Mouse (Mus musculus): ENCODE measurements at regions not wholly inside any gene's neighbourhood (a gene's known extent, or its start where the extent isn't known, plus 50 kb on each side); places are given as distances from the start of the nearest gene placed in this dataset.
A peak's percentile ranks its signal among the peaks of the same experiment; 100 is the strongest.
"Not testable (repeated sequence)": the region's sequence is repeated elsewhere in the genome, so short reads cannot be mapped to it uniquely, and the experiment has no call there.

DNA sequence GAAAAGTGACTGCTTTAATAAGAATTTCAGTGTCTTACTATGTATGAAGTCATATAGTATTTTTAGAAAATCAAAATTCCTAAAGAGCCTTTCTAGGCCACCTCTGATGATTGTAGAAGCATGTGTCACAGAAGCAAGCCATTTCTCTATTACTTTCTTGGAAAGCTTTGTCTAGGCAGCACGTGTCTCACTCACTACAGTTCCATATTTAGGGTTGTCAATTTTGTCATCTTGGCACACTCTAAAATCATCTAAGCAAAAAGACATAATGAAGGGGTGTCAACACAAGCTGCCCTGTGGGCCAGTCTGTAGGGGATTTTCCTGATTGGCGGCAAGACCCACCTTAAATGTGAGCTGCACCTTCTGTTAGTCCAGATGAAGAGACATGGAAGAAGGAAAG is 723.1 kb upstream of the Brinp1 start:
- intact Hi-C loops (cut with DNase I), result no loop called here
- no peak for DNase-seq (ENCODE audit: low spot score in 2 of 2)

DNA sequence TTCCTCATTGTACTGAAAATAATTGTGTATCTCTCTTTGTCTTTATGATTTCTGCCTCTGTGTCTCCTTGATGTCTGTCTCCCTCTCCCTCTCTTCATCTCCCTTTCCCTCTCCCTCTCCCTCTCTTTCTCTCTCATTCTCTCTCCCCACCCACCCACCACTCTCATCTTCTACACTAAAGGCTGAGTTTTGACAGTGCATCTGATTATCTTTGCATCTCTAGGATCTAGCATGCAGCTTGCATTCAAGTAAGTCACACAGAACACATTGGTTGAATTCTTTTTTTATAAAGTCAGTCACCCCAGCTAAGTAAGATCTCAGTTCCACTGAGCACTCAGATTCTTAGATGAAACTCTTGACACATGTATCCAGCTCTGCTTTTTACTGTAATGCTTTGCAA is 719.3 kb upstream of the Brinp1 start:
- DNase-seq (ENCODE audit: low spot score in 2 of 2), result no peak
- intact Hi-C loops (cut with DNase I), result no loop called here

DNA sequence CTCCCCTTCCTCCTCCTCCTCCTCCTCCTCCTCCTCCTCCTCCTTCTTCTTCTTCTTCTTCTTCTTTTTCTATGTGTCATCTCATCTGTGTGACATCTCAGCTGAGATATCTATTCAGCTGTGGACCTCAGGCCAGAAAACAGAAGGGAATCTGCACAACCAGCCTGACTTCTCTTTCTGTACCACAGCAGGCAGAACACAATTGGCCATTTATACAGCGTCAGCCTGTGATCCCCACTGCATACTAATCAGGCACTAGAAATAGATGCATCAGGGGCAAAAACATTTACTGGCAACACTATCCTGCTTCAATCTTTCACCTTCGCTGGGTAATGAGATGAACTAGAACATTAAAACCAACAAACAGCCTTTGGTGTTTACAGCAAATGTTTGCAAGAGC is 674.7 kb upstream of the Brinp1 start:
- no peak for DNase-seq (ENCODE audit: low spot score in 2 of 2)
- intact Hi-C loops (cut with DNase I), result no loop called here

DNA sequence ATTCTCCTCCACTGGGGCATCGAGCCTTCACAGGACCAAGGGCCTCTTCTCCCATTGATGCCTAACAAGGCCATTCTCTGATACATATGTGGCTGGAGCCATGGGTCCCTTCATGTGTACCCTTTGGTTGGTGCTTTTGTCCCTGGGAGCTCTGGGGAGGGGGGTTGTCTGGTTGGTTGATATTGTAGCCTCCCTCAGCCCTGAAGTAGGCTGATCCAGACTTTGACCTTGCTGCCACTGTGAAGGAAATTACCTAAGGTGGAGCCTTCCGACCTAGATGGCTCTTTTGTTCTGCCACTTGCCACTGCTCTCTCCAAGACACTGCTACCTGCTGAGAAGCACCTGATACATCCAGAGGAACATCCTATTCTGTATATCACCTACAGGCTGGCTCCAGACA is 672.2 kb upstream of the Brinp1 start:
- intact Hi-C loops (cut with DNase I); DNase-seq (ENCODE audit: low spot score in 2 of 2): not testable (repeated sequence)

DNA sequence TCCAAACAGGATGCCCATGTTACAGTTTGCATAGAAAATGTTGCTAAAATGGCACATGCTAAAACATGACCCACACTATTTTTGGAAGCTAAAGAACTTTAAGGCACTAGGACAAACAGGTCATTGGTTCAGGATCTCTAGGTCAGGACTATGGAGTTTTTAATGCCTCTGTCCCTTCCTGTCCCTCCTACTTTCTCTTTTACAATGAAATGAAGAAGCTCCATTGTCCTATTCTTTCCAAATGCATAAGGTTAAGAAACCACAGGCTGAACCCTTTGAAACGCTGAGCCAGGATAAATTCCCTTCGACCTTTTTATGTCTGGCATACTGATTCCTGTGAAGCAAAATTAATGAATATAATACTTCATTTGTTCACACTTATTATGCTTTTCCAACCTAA is 671.6 kb upstream of the Brinp1 start:
- no peak for DNase-seq (ENCODE audit: low spot score in 2 of 2)
- intact Hi-C loops (cut with DNase I), result no loop called here

DNA sequence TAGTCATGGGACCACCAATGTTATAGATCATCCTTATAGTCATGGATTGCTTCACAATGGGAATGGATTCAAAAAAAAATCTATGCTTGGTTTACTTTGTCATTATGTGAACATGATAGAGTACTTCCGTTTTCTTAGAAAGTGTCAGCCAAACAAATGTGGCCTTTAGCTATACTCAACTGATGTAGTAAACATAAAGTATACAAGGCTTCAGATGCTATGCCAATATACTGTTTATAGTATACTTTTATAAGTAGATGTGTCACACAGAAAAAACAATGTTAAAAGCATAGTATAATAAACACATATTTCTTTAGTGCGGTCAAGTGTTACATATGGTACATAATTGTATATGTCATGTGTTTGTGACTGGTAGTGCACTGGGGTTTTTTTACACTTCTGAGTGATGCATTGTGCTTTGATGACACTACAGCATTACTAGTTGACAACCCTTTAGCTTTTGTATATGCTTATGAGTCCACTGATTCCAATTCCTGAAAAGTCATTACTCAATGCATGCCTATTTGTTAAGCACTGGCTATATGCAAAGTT is 666.9 kb upstream of the Brinp1 start:
- DNase-seq (ENCODE audit: low spot score in 2 of 2), result no peak
- intact Hi-C loops (cut with DNase I), result no loop called here

DNA sequence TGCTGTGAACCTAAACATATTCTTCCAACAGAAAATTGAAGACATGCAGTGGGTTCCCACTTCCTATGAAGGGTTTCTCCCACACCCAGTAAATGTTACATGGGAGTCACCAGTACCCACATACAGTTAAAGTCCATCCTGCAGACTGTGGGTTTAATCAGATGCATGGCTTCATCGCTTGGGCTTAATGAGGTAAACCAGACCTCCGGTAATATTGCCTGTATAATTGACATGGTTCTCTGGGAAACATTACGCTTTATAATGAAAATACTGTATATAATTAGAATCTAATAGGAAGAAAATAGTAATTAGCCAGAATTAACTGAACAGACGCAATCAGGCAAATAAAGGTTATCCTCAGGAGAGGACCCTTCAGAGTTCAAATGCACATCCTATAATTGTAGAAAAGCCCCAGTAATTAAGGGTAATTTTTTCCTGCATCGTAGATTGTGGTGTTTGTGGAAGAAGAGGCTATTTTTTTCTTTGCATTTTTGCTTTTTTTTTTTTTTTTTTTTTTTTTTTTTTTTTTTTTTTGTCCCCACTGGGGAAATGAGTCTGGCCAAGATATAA is 664.0 kb upstream of the Brinp1 start:
- DNase-seq (ENCODE audit: low spot score in 2 of 2), result no peak
- intact Hi-C loops (cut with DNase I), result no loop called here

DNA sequence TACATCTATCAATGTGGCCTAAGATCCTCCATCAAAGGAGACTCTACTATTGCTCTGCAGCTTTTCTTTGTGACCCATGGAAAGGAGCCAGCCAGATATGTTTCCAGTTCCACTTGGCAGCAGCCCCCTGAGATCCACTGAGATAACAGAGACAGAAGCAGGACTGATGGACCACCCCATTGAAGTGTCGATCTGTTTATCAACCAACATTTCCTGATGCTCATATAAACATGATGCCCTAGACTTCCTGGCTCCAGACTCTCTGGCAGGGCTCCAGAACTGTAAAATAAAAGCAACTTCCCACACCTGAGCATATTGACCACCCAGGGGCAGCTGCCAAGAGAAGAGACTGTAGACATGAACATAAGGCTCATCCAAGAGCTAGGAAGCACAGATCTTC is 660.7 kb upstream of the Brinp1 start:
- no peak for DNase-seq (ENCODE audit: low spot score in 2 of 2)
- intact Hi-C loops (cut with DNase I), result no loop called here

DNA sequence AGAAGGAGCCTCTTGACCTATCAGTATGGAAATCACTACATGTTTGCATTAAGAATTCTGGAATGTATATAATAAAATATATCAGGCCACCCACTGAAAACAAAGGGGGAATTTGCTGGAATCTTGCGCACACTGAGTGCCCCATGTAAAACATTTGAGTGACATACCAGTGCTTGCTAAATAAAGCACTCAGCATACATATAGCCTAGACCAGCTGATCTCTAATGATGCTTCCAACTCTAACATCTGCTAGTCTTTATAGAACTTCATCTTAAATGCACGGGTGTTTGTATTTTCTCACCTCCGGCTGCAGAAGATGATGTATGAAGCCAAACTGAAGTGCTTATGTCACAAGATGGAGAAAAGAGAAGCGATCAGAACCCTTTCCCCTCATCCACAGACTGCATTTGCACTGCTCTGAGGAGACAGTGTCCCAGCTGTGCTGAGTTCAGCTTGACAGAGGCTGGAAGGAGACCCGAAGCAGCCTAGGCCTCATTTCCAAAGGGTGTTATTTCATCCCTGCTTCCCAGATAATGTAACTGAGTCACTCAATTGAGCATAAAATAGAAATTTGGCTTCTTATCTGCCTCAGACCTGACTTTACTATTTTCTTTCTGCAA is 657.6 kb upstream of the Brinp1 start:
- intact Hi-C loops (cut with DNase I), result no loop called here
- peak in 1 of 2 experiments; percentile 13 for DNase-seq (ENCODE audit: low spot score in 2 of 2)

DNA sequence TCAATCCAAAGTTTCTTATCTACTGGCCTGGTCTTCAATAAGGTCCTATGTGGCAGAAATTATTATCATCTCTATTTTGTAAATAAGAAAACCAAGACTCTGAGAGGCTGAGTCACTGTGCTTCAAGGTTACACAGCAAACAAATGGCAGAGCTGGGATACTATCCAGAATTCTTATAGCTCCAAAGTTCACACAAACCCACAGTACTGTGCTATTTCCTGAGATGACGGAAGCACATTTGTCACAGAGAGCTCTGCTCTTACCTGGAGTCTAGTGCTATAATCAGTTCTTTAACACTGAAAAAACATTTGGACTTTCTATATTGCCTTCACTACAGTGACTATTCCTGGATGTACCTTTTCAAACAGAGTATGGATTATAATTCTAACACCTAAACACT is 654.7 kb upstream of the Brinp1 start:
- intact Hi-C loops (cut with DNase I), result no loop called here
- no peak for DNase-seq (ENCODE audit: low spot score in 2 of 2)

DNA sequence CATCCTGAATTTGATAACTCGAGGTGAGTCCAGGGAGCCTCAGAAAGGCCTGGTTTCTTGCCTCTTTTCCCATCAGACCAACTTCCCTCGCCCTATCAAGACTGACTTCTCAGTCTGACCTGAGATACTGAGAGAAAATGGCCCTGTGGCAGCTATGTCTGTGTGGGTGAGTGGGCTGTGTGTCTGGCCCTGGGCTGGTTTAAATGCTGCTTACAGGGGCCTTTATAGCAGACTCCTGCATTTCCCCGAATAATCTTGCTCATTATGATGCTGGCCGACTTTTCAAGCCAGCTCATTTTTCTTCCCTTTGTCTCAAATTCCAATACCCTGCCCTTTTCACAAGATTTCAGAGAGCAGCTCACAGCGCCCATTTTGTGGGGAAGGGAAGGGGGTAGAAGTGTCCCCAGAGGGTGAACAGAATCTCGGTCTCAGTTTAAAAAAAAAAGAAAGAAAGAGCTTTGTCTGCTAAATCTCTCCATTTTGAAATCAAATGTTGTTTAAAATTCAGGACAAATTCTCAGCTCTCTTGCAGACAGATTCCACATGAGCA is 642.9 kb upstream of the Brinp1 start:
- intact Hi-C loops (cut with DNase I), result no loop called here
- DNase-seq (ENCODE audit: low spot score in 2 of 2), result no peak

DNA sequence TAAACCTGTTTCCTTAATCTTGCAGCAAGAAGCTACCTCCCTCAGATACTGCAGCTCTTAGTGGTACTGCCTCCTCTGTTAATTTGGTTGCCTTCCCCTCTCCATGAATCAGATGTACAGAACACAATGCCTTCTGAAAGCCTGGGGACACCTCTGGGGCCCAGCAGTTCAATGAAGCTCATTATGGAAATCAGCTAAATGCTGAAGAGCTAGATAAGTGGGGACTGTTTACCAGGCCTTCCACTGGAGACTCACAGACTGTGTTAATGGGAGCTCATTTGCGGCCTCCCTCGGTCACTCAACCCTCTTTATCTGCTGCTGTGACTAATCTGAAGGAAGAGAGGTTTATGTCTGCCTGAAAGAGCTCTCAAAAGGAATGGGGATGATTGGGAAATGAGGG is 639.8 kb upstream of the Brinp1 start:
- intact Hi-C loops (cut with DNase I), result no loop called here
- no peak for DNase-seq (ENCODE audit: low spot score in 2 of 2)

DNA sequence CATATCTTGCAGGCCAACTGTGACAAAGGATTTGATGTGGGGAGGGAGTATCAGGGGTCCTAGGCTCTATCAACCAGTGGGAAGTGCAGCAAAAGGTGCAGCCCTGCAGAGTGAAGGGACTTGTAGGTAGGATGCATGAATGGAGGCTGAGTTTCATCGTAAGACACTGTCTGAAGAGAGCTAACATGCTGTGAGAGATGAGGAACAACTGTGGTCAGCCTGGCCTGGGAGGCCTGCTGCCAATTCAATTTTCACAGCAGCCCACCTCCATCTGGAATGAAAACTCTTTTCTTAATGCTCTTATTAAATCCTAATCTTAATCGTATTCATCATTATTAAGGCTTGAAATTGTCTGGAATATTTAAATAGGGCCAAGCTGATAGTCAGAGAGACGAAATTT is 622.1 kb upstream of the Brinp1 start:
- no peak for DNase-seq (ENCODE audit: low spot score in 2 of 2)
- intact Hi-C loops (cut with DNase I), result no loop called here

DNA sequence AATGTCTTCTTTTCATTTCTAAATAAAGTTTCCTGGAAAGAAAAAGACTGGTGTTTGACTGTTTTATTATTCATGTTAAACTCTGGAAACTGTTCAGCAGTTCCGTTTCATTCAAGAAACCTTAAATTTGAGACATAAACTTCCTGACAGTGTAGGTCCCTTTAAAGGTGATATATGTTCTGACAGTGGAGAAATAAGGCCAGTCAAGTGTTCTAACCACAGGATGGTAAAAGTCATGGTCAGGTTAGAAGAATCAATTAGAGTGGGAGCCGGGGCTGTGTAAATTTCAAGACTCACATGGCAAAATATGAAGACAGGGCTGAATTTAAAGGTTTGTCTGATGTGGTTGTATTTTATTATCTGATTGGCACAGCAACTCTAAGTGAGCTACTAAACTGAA is 593.9 kb upstream of the Brinp1 start:
- no peak for DNase-seq (ENCODE audit: low spot score in 2 of 2)

DNA sequence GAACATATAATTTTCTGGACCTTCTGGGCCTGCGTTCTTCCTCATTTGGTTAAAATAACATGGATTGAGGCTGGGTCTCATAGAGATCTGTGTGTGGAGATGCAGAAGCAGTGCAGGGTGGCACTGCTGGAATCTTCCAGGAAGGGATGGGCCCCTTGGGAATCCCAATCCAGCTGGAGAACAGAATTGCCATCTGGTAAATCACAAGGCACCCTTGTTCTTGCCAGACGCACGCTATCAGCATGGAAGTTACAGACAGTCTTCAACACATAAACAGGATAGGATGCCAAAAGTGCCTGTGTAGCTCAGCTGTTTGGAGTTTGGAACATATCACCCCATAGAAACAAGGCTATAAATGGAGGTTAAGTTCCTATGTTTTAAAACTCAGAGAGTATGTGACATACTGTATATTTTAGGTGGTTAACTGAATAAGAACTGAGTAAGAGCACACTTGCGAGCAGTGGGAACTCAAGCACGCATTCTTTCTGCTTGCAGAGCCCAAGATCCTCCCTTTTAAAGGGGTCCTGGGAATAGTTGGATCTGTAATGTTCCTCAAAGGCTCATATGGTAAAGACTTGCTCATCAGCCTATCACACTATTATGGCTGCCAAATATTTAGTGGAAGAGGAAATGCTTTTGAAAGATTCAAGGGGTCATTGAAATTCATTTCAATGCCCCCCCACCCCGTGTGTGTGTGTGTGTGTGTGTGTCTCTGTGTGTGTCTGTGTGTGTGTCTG is 584.1 kb upstream of the Brinp1 start:
- peak; percentile 30 to 36 for DNase-seq (ENCODE audit: low spot score in 2 of 2)
- intact Hi-C loops (cut with DNase I), result no loop called here

More for the DNA sequence above, 593.9 kb upstream of the Brinp1 start:
- intact Hi-C loops (cut with DNase I), result no loop called here

DNA sequence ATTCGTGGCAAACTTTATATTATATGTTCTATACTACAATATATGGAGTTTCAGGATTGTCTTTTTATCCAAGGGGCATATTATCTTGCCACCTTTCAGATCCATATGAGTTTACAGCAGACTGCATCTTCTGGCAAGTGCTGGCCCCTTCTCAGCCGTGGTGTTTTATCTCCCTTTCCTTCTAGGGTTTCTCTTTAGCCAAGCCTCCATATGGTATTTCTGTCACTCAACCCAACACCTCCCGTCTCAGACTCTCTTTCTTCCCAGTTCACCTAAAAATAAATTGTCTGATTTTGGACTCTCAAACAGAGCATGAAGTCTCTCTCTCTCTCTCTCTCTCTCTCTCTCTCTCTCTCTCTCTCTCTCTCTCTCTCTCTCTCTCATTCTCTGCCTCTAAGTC is 578.9 kb upstream of the Brinp1 start:
- DNase-seq (ENCODE audit: low spot score in 2 of 2), result peak in 1 of 2 experiments; percentile 7
- intact Hi-C loops (cut with DNase I), result no loop called here

DNA sequence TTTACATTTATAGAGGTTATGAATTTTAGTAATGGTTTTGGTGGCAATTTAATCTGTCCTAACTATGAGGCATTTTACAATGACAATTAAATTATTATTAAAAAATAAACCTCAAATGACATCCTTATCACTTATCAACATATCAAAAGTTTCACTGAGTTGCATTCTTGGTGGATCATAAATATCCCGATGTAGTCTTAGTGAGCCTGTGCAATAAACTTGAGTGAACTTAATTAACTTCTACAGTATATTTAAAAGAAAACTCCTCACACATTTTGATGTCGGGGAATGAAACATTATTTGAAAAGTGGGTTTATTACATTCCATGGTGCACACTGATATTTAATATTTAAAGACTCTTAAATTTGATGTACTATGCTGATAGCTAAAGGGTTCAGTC is 568.9 kb upstream of the Brinp1 start:
- intact Hi-C loops (cut with DNase I), result no loop called here
- DNase-seq (ENCODE audit: low spot score in 2 of 2), result no peak

DNA sequence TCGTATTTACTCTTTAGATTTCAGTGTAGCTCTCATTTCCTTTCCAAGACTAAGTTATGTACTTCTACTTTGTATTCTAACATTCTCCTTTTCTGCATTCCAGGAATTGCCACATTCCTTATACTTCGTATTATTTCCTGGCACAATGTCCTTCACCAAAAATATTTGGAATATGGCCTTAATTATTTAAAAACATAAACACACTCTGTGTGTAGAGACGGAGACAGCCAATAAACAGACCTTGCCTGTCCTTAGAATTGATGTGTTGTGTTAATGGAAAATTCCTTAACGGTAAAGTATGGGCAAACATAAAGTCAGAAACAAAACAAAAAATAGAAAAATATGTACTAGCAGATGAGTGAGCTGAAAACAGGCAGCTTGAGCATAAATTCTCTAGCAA is 554.1 kb upstream of the Brinp1 start:
- DNase-seq (ENCODE audit: low spot score in 2 of 2), result no peak
- intact Hi-C loops (cut with DNase I), result no loop called here

DNA sequence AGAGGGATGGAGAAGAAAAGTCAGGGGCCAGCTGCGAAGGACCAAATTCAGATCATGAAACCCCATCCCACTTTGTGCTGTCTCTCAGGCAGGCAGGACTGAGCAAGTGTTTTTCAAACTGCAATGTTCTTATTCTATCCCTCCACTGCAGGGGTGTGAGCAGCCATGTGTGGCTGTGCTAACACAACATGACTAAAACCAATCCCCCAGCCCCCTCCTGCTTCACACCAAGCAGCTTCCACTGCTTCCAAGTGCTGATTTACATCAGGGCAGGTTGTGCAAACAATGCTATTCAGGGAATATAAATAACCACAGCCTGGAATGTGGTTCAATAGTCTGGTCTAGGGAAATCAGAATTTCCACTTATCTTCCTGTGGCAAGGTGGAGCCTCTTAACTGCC is 517.0 kb upstream of the Brinp1 start:
- DNase-seq (ENCODE audit: low spot score in 2 of 2), result peak; percentile 22 to 24
- intact Hi-C loops (cut with DNase I), result no loop called here

DNA sequence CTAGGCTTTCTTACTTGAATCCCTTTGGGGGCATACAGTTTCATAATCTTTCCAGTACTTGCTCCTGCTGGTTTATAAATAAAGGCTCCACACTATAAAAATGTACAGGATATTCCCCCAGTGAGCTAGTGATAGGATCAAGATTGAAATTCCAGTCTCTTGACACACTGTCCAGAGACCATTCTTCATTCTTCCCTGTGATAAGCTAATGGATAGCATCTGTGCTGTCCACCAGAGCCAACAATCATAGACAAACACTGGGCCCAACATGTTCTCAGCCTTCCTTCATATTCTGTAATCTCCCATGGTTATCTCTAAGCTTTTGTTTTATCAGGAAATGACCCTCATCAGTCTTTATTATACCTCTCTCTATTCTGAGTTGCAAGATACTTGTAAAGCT is 505.8 kb upstream of the Brinp1 start:
- intact Hi-C loops (cut with DNase I), result loop anchor here (10.0 kb wide), 1 partner anchor 505 kb away; the partner anchor contains the start of gene Brinp1
- no peak for DNase-seq (ENCODE audit: low spot score in 2 of 2)

DNA sequence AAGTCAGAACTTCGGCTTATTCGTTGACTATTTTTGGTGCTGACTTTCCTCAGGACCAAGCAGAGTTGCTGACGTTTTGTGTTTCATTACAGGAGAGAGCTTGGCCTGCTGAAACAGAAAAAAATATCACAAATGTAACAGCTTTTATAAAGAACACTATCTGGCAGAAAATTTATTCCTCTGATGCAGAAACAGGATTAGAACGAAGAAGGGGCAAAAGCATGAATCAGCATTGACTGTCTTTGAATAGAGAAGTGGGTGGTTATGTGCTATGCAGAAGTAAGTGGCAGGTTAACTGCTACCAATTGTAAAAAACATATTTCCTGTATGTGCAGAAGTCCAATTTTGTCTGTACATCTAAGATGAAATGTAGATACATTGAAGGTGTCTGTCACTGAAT is 502.2 kb upstream of the Brinp1 start:
- intact Hi-C loops (cut with DNase I), result loop anchor here (10.0 kb wide), 1 partner anchor 502 kb away; the partner anchor contains the start of gene Brinp1
- DNase-seq (ENCODE audit: low spot score in 2 of 2), result no peak
